Mouse (Mus musculus): ENCODE measurements at regions not wholly inside any gene's neighbourhood (a gene's known extent, or its start where the extent isn't known, plus 50 kb on each side); places are given as distances from the start of the nearest gene placed in this dataset.

GRCm38 (mm10) chr13:39362536-39362935 is 401.9 kb upstream of the Slc35b3 start:
- no peak for DNase-seq (ENCODE audit: low spot score in 2 of 2)

DNA sequence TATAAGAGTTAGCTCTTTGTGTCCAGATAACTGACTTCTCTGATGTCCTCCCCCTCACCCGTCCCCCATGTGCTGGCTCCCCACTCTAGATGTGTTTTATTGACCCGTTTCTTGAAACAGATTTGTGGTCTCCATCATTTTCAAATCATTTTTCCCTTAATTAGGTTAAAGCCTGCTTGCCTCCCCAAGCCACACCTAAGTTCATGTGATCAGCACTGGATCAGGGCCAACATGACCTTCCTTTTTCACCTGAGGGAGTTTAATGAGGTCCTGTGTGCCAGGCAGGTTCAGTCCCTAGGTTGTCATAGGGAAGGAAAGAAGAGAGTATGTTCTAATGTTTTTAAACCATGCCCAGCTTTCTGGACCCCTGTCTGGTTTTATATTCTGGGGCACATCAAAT is 390.9 kb upstream of the Slc35b3 start:
- no peak for DNase-seq (ENCODE audit: low spot score in 2 of 2)

GRCm38 (mm10) chr13:39350668-39351067 is 390.0 kb upstream of the Slc35b3 start:
- no peak for DNase-seq (ENCODE audit: low spot score in 2 of 2)

- DNase-seq (ENCODE audit: low spot score in 2 of 2): no peak
Observed at GRCm38 (mm10) chr13:39347761-39348160, 387.1 kb upstream of the Slc35b3 start.

- no peak for DNase-seq (ENCODE audit: low spot score in 2 of 2)
Observed at GRCm38 (mm10) chr13:39334874-39335273, 374.2 kb upstream of the Slc35b3 start.

- DNase-seq (ENCODE audit: low spot score in 2 of 2): no peak
Observed at GRCm38 (mm10) chr13:39329794-39330193, 369.1 kb upstream of the Slc35b3 start.

DNA sequence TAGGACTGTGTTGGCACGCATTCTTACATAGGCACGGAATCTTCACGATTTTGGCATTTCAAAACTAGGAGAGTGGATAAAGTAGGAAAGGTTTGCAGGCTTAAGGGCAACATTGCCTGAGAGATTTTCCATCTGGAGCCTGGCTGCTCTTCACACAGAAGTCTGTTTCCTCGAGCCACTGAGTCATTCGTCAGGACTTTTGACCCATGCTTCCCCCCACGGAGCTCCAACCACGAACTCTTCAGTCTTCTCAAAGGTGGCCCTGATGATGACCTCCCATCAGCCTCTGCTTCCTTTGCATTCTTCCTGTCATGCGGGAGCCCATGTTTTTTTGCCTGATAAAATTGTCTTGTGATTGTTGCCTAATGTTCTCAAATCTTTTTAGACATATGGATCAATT is 365.5 kb upstream of the Slc35b3 start:
- no peak for DNase-seq (ENCODE audit: low spot score in 2 of 2)

- no peak for DNase-seq (ENCODE audit: low spot score in 2 of 2)
Observed at GRCm38 (mm10) chr13:39321111-39321510, 360.4 kb upstream of the Slc35b3 start.

DNA sequence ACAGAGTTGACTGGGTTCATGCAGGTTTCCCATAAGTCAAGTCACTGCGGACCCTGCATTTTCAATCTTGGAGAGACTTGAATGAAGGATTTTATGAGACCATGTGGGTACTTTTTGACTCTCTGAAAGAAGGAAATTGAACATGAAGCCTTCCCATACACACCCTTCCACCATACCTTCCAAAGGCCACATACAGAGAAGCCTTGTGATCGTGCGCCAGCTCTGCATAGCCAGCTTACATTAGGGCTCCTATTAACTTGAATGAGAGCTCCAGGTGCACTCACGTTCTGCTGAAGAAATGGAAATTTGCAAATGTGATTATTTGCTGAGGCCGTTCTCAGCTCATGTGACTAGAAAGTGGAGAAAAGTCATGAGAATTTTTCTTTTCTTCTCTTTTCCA is 349.1 kb upstream of the Slc35b3 start:
- DNase-seq (ENCODE audit: low spot score in 2 of 2): no peak

GRCm38 (mm10) chr13:39307845-39308244 is 347.2 kb upstream of the Slc35b3 start:
- DNase-seq (ENCODE audit: low spot score in 2 of 2): no peak

- DNase-seq (ENCODE audit: low spot score in 2 of 2): no peak
Observed at GRCm38 (mm10) chr13:39306851-39307250, 346.2 kb upstream of the Slc35b3 start.

- no peak for DNase-seq (ENCODE audit: low spot score in 2 of 2)
Observed at GRCm38 (mm10) chr13:39297129-39297528, 336.5 kb upstream of the Slc35b3 start.

- no peak for DNase-seq (ENCODE audit: low spot score in 2 of 2)
Observed at GRCm38 (mm10) chr13:39290216-39290960, 329.7 kb upstream of the Slc35b3 start.

GRCm38 (mm10) chr13:39282272-39282671 is 321.6 kb upstream of the Slc35b3 start:
- no peak for DNase-seq (ENCODE audit: low spot score in 2 of 2)

DNA sequence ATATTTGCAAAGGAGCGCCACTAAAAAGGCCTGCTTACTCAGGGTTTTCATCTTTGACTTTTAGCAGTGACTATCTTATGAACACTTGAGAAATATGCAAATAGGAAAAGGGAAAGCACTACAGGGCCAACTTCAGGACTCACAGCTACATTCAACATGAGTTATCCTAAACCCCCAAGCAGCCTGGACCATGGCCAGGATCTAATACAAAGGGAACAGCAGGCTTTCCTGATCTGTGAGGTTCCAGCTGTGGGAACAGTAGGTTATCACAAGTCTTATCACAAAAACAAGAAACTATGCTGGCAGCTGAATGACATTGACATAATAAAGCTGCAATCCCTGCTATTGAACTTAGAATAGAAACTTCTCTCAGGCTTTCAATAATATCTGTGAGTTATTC is 317.4 kb upstream of the Slc35b3 start:
- DNase-seq (ENCODE audit: low spot score in 2 of 2): no peak

DNA sequence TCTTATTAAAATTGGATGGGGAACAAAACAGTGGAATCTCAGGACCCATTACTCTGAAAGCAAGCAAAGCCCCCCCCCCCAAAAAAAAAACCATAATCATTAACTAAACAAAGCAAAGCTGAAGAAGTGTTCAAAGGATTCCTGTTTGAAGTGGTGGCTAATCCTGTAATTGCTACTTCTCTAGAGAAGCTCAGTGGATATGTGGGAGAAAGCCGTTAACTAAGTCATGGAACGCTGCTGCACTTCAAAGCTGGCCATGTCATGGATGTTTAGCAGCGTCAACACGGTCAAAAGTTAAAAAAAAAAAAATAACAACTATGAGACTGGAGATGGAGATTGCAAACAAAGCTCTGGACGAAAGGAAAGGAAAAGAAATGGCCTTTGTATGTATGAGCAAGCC is 305.3 kb upstream of the Slc35b3 start:
- no peak for DNase-seq (ENCODE audit: low spot score in 2 of 2)

DNA sequence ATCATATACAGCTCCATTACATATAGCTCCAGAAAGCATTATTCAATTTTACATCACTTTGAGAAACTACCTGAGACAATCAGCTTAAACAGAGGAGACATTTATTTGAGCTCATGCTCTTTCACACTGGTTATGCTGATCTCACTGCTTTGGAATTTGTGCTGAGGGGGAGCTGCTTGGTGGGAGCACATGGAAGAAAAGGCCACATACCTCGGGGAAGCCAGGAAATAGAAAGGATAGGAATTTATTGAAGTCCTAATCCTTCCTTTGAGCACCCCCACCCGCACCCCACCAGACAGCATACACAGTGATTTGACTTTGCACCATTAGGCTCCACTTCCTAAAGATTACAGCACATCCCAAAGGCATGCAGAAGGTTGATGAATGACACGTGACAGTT is 296.0 kb upstream of the Slc35b3 start:
- DNase-seq (ENCODE audit: low spot score in 2 of 2): no peak

GRCm38 (mm10) chr13:39255338-39255737 is 294.7 kb upstream of the Slc35b3 start:
- DNase-seq (ENCODE audit: low spot score in 2 of 2): no peak

DNA sequence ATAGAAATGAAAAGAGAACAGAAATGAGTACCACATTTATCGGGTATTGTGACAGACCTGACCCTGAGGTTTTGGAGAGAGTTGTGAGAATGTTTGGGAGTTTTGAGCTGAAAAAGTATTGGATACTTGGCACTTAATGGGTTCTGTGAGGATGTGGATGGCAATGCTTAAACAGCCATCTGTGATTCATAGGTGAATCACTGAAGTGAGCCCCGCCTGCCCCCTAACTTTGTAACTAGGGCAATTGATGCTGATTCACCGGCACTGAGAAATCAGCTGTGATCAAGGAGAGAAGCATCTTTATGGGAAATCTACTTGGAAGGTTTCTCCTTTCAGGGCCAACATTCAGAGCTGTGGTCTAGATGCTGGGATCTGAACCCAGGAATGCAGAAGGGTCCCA is 291.9 kb upstream of the Slc35b3 start:
- no peak for DNase-seq (ENCODE audit: low spot score in 2 of 2)

DNA sequence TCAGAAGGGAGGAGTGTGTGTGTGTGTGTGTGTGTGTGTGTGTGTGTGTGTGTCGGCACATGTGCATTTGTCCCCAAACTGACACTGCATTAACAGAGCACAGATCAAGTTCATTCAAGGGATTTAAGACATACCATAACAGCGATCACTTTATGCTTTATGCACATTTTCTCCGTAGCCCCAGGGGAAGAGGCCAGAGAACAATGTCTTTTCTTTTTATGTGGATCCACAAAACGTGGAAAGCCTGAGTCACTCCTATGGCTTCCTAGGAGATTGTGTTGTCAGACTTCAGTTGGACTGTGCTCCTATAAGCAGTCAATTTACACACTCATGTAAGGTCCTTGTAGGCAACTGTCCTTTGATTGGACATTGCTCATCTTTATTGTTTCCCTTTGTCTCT is 289.4 kb upstream of the Slc35b3 start:
- DNase-seq (ENCODE audit: low spot score in 2 of 2): no peak

DNA sequence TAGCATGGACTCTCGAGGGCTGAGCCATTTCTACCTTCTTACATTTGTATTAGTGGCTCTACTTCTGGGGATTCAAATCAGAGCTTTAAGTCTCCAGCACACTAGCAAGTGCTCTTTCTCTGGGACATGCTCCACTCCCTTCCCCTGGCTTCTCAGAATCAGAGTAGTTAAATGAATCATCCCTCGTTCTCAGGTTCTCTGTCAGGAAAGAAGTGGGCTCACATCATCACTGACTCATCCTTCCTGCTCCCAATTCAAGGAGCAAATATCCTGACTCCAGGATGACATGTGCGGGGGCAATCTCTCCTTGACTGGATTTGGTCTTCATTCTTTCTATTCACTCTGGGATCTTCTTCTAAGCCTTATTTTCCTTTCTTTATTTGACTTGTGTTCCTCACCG is 266.2 kb upstream of the Slc35b3 start:
- no peak for DNase-seq (ENCODE audit: low spot score in 2 of 2)

GRCm38 (mm10) chr13:39225651-39226050 is 265.0 kb upstream of the Slc35b3 start:
- DNase-seq (ENCODE audit: low spot score in 2 of 2): no peak

GRCm38 (mm10) chr13:39211076-39211475 is 250.4 kb upstream of the Slc35b3 start:
- no peak for DNase-seq (ENCODE audit: low spot score in 2 of 2)

DNA sequence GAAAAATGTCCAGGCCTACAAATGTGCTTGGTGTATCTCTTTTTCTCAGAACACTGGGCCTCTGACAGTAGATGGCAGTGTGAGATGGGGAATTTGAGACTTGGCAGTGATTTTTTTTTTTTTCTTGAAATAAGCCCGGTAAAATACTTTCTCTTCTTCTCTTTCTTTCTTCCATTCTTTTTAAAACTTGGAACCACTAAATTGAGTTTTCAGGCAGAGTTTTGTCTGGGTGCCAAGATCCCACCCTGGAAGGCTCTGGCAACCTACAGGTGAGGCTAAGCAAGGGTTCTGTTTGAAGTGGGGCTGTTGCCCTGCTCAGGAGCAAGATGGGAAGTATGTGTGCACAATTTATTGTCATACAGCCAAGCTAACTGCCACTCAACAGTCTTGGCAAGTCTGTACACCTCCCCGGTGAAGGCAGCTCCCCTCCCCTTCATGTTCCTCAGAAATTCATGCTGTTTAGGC is 223.1 kb upstream of the Slc35b3 start:
- no peak for DNase-seq (ENCODE audit: low spot score in 2 of 2)

All from gastrocnemius, adult 8-10 months (tissue).